Mouse (Mus musculus) C2C12 (cell line): ENCODE measurements at regions not wholly inside any gene's neighbourhood (a gene's known extent, or its start where the extent isn't known, plus 50 kb on each side); places are given as distances from the start of the nearest gene placed in this dataset.

ENCODE experiments used
- CEBPB ChIP-seq: IDR thresholded peaks from one replicate; pipeline ENCODE4 v1.6.1; 2011; ENCODE audit warnings: low read depth, mild to moderate bottlenecking, control low read depth, moderate library complexity
- CTCF ChIP-seq: IDR thresholded peaks from one replicate; pipeline ENCODE4 v1.5.1; 2011; ENCODE audit not compliant: control insufficient read depth, insufficient read depth, insufficient read length
- MAX ChIP-seq: IDR thresholded peaks from one replicate; pipeline ENCODE4 v1.6.1; 2011; ENCODE audit warnings: mild to moderate bottlenecking, control low read depth
- MYOD1 ChIP-seq: IDR thresholded peaks from one replicate; pipeline ENCODE4 v1.6.1; 2011; ENCODE audit warnings: low read depth; ENCODE audit not compliant: control insufficient read depth, insufficient read length
- MYOG ChIP-seq: IDR thresholded peaks from one replicate; pipeline ENCODE4 v1.6.1; 2011; ENCODE audit not compliant: control insufficient read depth, insufficient read length; ENCODE audit errors: extremely low read depth
- USF1 ChIP-seq: IDR thresholded peaks from one replicate; pipeline ENCODE4 v1.6.1; 2011; ENCODE audit warnings: low read depth, mild to moderate bottlenecking, control low read depth, moderate library complexity

- TF ChIP-seq CTCF (no peak), USF1 (no peak), MYOD1 (no peak), MAX (no peak), CEBPB (no peak), MYOG (no peak)
Observed at GRCm38 (mm10) chr11:22638171-22638570, 126.3 kb downstream of the Tmem17 start.
